24 mouse cellular contexts compared by ENCODE assay signal in genomic region chr10:19599331-19600092, GRCm38 (mm10). TPM values are rescaled to one million over a fixed set of nuclear protein-coding genes. Genes with fewer than 3 reads are reported as not detected.
DNase-seq lines count a peak whose midpoint lies in the region; ATAC-seq and TF ChIP-seq lines count a peak whose summit lies in the region.
"Had no signal": no experiment of that assay in that cellular context is flagged by ENCODE, and none has a peak within 500 bp of the region (broad histone marks: within the 10 kb centered on the region; RNA-seq: fewer than 3 reads in every experiment).

No protein-coding gene starts in this region.

- no peak overlapping the region for H3K9ac ChIP-seq in forebrain, embryonic 14.5 days (ENCODE audit: low read length)
- no peak overlapping the region for H3K9ac ChIP-seq in forebrain, embryonic 12.5 days
- H3K9ac ChIP-seq in kidney, embryonic 16.5 days (replicated peaks; ENCODE audit: low read length) = no peak overlapping the region
- H3K9ac ChIP-seq: heart, embryonic 15.5 days; kidney, embryonic 15.5 days; liver, embryonic 12.5 days; neural tube, embryonic 12.5 days had no signal

- no peak for TF ChIP-seq CTCF in thymus, adult 2 months (IDR thresholded peaks at IDR 0.05; ENCODE audit: borderline replicate concordance, control insufficient read depth, extremely low read depth, insufficient read depth, low read length, poor library complexity)

- H3K36me3 ChIP-seq in forebrain, embryonic 14.5 days (ENCODE audit: control insufficient read depth, insufficient read depth, low read length) = no peaks in the 10 kb centered on the region
- H3K36me3 ChIP-seq in forebrain, embryonic 12.5 days (replicated peaks) = peaks cover 19% of the 10 kb centered on the region
- H3K36me3 ChIP-seq in kidney, embryonic 16.5 days (ENCODE audit: insufficient read depth, low read length) = peaks cover 49% of the 10 kb centered on the region
- peaks cover 69% of the 10 kb centered on the region for H3K36me3 ChIP-seq in thymus, adult 2 months (ENCODE audit: control insufficient read depth, insufficient read depth, low read length)

- ATAC-seq in forebrain, embryonic 14.5 days = peak; percentile 48
- ATAC-seq in forebrain, embryonic 12.5 days (ENCODE audit: low FRiP score) = no peak
- no peak for ATAC-seq in kidney, embryonic 16.5 days (ENCODE audit: low FRiP score, low TSS enrichment)
- ATAC-seq: liver, embryonic 12.5 days had no signal

- H3K4me2 ChIP-seq in forebrain, embryonic 14.5 days (ENCODE audit: low read length) = no peak overlapping the region
- H3K4me2 ChIP-seq in forebrain, embryonic 12.5 days = no peak overlapping the region
- no peak overlapping the region for H3K4me2 ChIP-seq in kidney, embryonic 16.5 days (replicated peaks; ENCODE audit: low read depth, low read length)
- H3K4me2 ChIP-seq: heart, embryonic 15.5 days; kidney, embryonic 15.5 days; liver, embryonic 12.5 days; neural tube, embryonic 12.5 days had no signal

- H3K4me1 ChIP-seq in forebrain, embryonic 14.5 days (ENCODE audit: control insufficient read depth, insufficient read depth, low read length) = peaks cover 6% of the 10 kb centered on the region; the same call in 1 of the 2 replicates
- peaks cover 10% of the 10 kb centered on the region for H3K4me1 ChIP-seq in forebrain, embryonic 12.5 days
- peaks cover 8% of the 10 kb centered on the region for H3K4me1 ChIP-seq in kidney, embryonic 16.5 days (ENCODE audit: insufficient read depth, low read length)
- H3K4me1 ChIP-seq in thymus, adult 2 months (replicated peaks; ENCODE audit: control insufficient read depth, insufficient read depth, low read length) = peaks cover 26% of the 10 kb centered on the region
- H3K4me1 ChIP-seq: neural tube, embryonic 12.5 days had no signal

- no peaks in the 10 kb centered on the region for H3K9me3 ChIP-seq in forebrain, embryonic 14.5 days (replicated peaks; ENCODE audit: control insufficient read depth, low read length)
- no peaks in the 10 kb centered on the region for H3K9me3 ChIP-seq in forebrain, embryonic 12.5 days
- peaks cover 4% of the 10 kb centered on the region for H3K9me3 ChIP-seq in kidney, embryonic 16.5 days (ENCODE audit: low read length)
- H3K9me3 ChIP-seq: heart, embryonic 15.5 days; neural tube, embryonic 12.5 days had no signal

- H3K4me3 ChIP-seq in forebrain, embryonic 14.5 days (ENCODE audit: low read depth, low read length) = no peak overlapping the region
- no peak overlapping the region for H3K4me3 ChIP-seq in forebrain, embryonic 12.5 days (replicated peaks)
- no peak overlapping the region for H3K4me3 ChIP-seq in kidney, embryonic 16.5 days (ENCODE audit: low read length)
- no peak overlapping the region for H3K4me3 ChIP-seq in thymus, adult 2 months (ENCODE audit: control insufficient read depth, insufficient read depth, low read length)
- H3K4me3 ChIP-seq: embryonic facial prominence, embryonic 10.5 days; heart, embryonic 15.5 days; hindbrain, embryonic 10.5 days; kidney, embryonic 15.5 days; layer of hippocampus, adult 2 months; liver, embryonic 12.5 days; neural tube, embryonic 12.5 days had no signal

- H3K27ac ChIP-seq in forebrain, embryonic 14.5 days (ENCODE audit: low read depth, low read length) = no peak overlapping the region
- H3K27ac ChIP-seq in forebrain, embryonic 12.5 days = no peak overlapping the region
- peak overlapping the region; percentile 72; the same call in 1 of the 2 replicates for H3K27ac ChIP-seq in kidney, embryonic 16.5 days (ENCODE audit: low read length)
- peak overlapping the region; percentile 80 for H3K27ac ChIP-seq in thymus, adult 2 months (ENCODE audit: control insufficient read depth, insufficient read depth, low read length)
- H3K27ac ChIP-seq: embryonic facial prominence, embryonic 10.5 days; heart, embryonic 15.5 days; hindbrain, embryonic 10.5 days; layer of hippocampus, adult 2 months; liver, embryonic 12.5 days; neural tube, embryonic 12.5 days had no signal

- 43% methylated on average over 6 of the region's 6 CpGs for WGBS in forebrain, embryonic 14.5 days
- 67% methylated on average over 6 of the region's 6 CpGs for WGBS in forebrain, embryonic 12.5 days
- WGBS in kidney, embryonic 16.5 days = 83% methylated on average over 6 of the region's 6 CpGs
- 76% methylated on average over 6 of the region's 6 CpGs for WGBS in thymus, adult 2 months

- TF ChIP-seq POLR2A in thymus, adult 2 months (IDR thresholded peaks at IDR 0.05; ENCODE audit: control insufficient read depth, extremely low read depth, insufficient read depth, low read length, poor library complexity) = no peak

- DNase-seq in forebrain, embryonic 14.5 days (ENCODE audit: low spot score) = peak; percentile 17
- no peak for DNase-seq in kidney, adult 11 months
- DNase-seq in thymus, adult 2 months = no peak
- DNase-seq in thymus, postnatal 25 days = no peak
- no peak for DNase-seq in layer of hippocampus, adult 18-20 months (ENCODE audit: low spot score in 2 of 2)
- no peak for DNase-seq in cerebellum, postnatal 14 days
- DNase-seq: adrenal gland, adult 8-10 months; cerebellum, adult 11-12 months; cerebellum, postnatal 36 days; spleen, adult 18-20 months; thymus, postnatal 14 days had no signal

- no peaks in the 10 kb centered on the region for H3K27me3 ChIP-seq in forebrain, embryonic 14.5 days (replicated peaks; ENCODE audit: control insufficient read depth, insufficient read depth, low read length)
- no peaks in the 10 kb centered on the region for H3K27me3 ChIP-seq in forebrain, embryonic 12.5 days
- no peaks in the 10 kb centered on the region for H3K27me3 ChIP-seq in kidney, embryonic 16.5 days (ENCODE audit: insufficient read depth, low read length)
- H3K27me3 ChIP-seq in thymus, adult 2 months (ENCODE audit: control insufficient read depth, insufficient read depth, low read length) = no peaks in the 10 kb centered on the region
- H3K27me3 ChIP-seq: heart, embryonic 15.5 days; kidney, embryonic 15.5 days; liver, embryonic 12.5 days; neural tube, embryonic 12.5 days had no signal

RNA-seq across cellular contexts. Expression of gene Ifngr1, which starts 7.8 kb away (rescaled TPM):
- 19.1 and 20.1 TPM in 2 replicates for polyA plus RNA-seq in forebrain, embryonic 14.5 days (2014; fragmentation: Nextera tagmentation; extraction: Ambion mirVana)
- 18.7 and 20.5 TPM in 2 replicates for polyA plus RNA-seq in forebrain, embryonic 12.5 days (2016; fragmentation: Nextera tagmentation; extraction: Ambion mirVana)
- polyA plus RNA-seq in kidney, embryonic 16.5 days (2015; fragmentation: Nextera tagmentation; extraction: Ambion mirVana) = 59.8 and 67.1 TPM in 2 replicates
- polyA plus RNA-seq in thymus, adult 2 months (2012; rRNA removed) = 151 and 205 TPM in 2 replicates
- total RNA-seq in layer of hippocampus, adult 18-20 months (2021) = 10 to 100 TPM; 18.7 to 20.1 TPM

RNA-seq across cellular contexts. Expression of gene Il22ra2, which starts 22.3 kb away (rescaled TPM):
- not detected in 2 replicates for polyA plus RNA-seq in forebrain, embryonic 14.5 days (2014; fragmentation: Nextera tagmentation; extraction: Ambion mirVana)
- polyA plus RNA-seq in forebrain, embryonic 12.5 days (2016; fragmentation: Nextera tagmentation; extraction: Ambion mirVana) = not detected in 2 replicates
- polyA plus RNA-seq in kidney, embryonic 16.5 days (2015; fragmentation: Nextera tagmentation; extraction: Ambion mirVana) = not detected in 2 replicates
- 0.11 TPM in 1 of 2 replicates, not detected in the other for polyA plus RNA-seq in thymus, adult 2 months (2012; rRNA removed)
- total RNA-seq in layer of hippocampus, adult 18-20 months (2021) = not detected
- total RNA-seq: adrenal gland, adult 8-10 months; gastrocnemius, postnatal 4 days; layer of hippocampus, adult 2 months; MEL had no signal
- polyA plus RNA-seq: embryonic facial prominence, embryonic 10.5 days; heart, embryonic 15.5 days; hindbrain, embryonic 10.5 days; kidney, embryonic 15.5 days; limb, embryonic 11.5 days; liver, embryonic 12.5 days; neural tube, embryonic 12.5 days; stomach, embryonic 16.5 days had no signal

Comparison
In these comparisons a context has a peak if more than half of its experiments do, and no peak if none do; other contexts are left out.
1. H3K27ac ChIP-seq: peak in kidney, embryonic 16.5 days (single experiment) and thymus, adult 2 months (single experiment); none in forebrain, embryonic 14.5 days (single experiment) and forebrain, embryonic 12.5 days (single experiment).